Mouse (Mus musculus) neural tube, embryonic 11.5 days (tissue): ENCODE measurements around the gene Cct6b. TPM values are rescaled to one million over a fixed set of nuclear protein-coding genes. Genes with fewer than 3 reads are reported as not detected.

Experiments used
- ATAC-seq: fragments of 200-750 bp; cut with Nextera tagmentation; 2 replicates; pipeline ENCODE4 v1.8.0; 2017; ENCODE audit warnings: moderate number of reproducible peaks, mild to moderate bottlenecking, moderate TSS enrichment, moderate library complexity; ENCODE audit not compliant: insufficient read depth, low FRiP score, low TSS enrichment
- DNase-seq: peaks from one replicate; pipeline ENCODE4 v3.0.0-alpha.2; 2015; ENCODE audit warnings: low spot score
- H3K27ac ChIP-seq: fragments of 300-500 bp; sonication (generic); 2 replicates; pipeline ENCODE4 v1.5.1; 2014; ENCODE audit warnings: low read depth, mild to moderate bottlenecking, low read length
- H3K27me3 ChIP-seq: fragments of 300-500 bp; sonication (generic); 2 replicates; pipeline ENCODE4 v1.6.1; 2014; ENCODE audit warnings: mild to moderate bottlenecking, low read length, mixed read lengths; ENCODE audit not compliant: control insufficient read depth, insufficient read depth
- H3K36me3 ChIP-seq: fragments of 300-500 bp; sonication (generic); 2 replicates; pipeline ENCODE4 v1.6.1; 2014; ENCODE audit warnings: mild to moderate bottlenecking, low read length, moderate library complexity, mixed read lengths; ENCODE audit not compliant: control insufficient read depth, insufficient read depth
- H3K4me1 ChIP-seq: fragments of 300-500 bp; sonication (generic); 2 replicates; pipeline ENCODE4 v1.6.1; 2014; ENCODE audit warnings: low read length, mixed read lengths; ENCODE audit not compliant: control insufficient read depth, insufficient read depth
- H3K4me2 ChIP-seq: fragments of 300-500 bp; sonication (generic); 2 replicates; pipeline ENCODE4 v1.6.1; 2014; ENCODE audit warnings: low read depth, mild to moderate bottlenecking, moderate library complexity
- H3K4me3 ChIP-seq: fragments of 300-500 bp; sonication (generic); 2 replicates; pipeline ENCODE4 v1.5.1; 2014; ENCODE audit warnings: low read depth, low read length
- H3K9ac ChIP-seq: fragments of 300-500 bp; sonication (generic); 2 replicates; pipeline ENCODE4 v1.6.1; 2014; ENCODE audit warnings: mild to moderate bottlenecking, low read length
- H3K9me3 ChIP-seq: fragments of 300-500 bp; sonication (generic); 2 replicates; pipeline ENCODE4 v1.6.1; 2016; ENCODE audit warnings: low read length; ENCODE audit not compliant: control insufficient read depth
- WGBS: fragments of 180-500 bp; shearing (Covaris S2); extraction: QIAGEN DNeasy Blood & Tissue Kit; methylation state at CpG from one replicate; pipeline ENCODE4 v1.1.7; 2014; 5-methylcytosine and 5-hydroxymethylcytosine counted together
- polyA plus RNA-seq: library from polyadenylated mRNA; unstranded; fragments of >200 nt; fragmentation: Nextera tagmentation; extraction: Ambion mirVana; gene quantifications from 2 replicates; pipeline ENCODE4 v1.2.1, GENCODE M21; 2014

The Cct6b gene
- polyA plus RNA-seq, 1 experiment from 2014 or later: 0.29 TPM

GRCm38 (mm10) chr11:82690476-82690875 lies 73.6 kb downstream of the Cct6b start:
- Histone ChIP-seq H3K4me2 (no peak overlapping the region), H3K4me3 (no peak overlapping the region), H3K9ac (no peak overlapping the region), H3K27me3 (no peaks in the 10 kb centered on the region), H3K36me3 (no peaks in the 10 kb centered on the region), H3K27ac (no peak overlapping the region), H3K4me1 (no peaks in the 10 kb centered on the region), H3K9me3 (no peaks in the 10 kb centered on the region)
- DNase-seq (no peak), ATAC-seq (no peak)
- WGBS: 31% methylated on average over 5 of the region's 5 CpGs

GRCm38 (mm10) chr11:82687668-82688067 lies 76.5 kb downstream of the Cct6b start:
- Histone ChIP-seq H3K9ac (no peak overlapping the region), H3K36me3 (no peaks in the 10 kb centered on the region), H3K4me3 (no peak overlapping the region), H3K27me3 (no peaks in the 10 kb centered on the region), H3K9me3 (no peaks in the 10 kb centered on the region), H3K4me2 (no peak overlapping the region), H3K4me1 (no peaks in the 10 kb centered on the region), H3K27ac (no peak overlapping the region)
- DNase-seq (no peak), ATAC-seq (no peak)

DNA sequence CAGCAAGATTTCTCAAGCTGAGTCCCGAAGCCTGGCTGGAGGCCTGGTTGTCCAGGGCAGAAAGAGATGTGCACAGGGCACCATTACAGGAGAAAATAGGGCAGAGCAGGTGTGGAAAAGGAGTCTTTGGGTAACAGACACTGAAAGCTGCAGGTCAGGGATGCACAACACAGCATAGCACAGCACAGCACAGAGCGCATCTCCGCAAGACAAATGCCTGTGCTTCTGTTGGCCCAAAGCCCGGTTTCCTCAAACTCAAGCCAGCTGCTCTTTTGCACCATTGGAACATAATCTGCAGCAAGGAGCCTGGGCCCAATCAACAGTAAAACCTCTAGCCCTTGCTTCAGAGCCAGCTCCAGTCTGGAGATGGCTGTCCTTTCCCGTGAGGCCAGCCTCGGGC lies 79.4 kb downstream of the Cct6b start:
- ATAC-seq (no peak), DNase-seq (no peak)
- Histone ChIP-seq H3K4me3 (no peak overlapping the region), H3K27me3 (no peaks in the 10 kb centered on the region), H3K4me1 (no peaks in the 10 kb centered on the region), H3K27ac (no peak overlapping the region), H3K4me2 (no peak overlapping the region), H3K36me3 (no peaks in the 10 kb centered on the region), H3K9ac (no peak overlapping the region), H3K9me3 (no peaks in the 10 kb centered on the region)
- WGBS: 92% methylated on average over 6 of the region's 6 CpGs

GRCm38 (mm10) chr11:82683765-82684505 lies 80.2 kb downstream of the Cct6b start:
- no peak overlapping the region for H3K4me3 ChIP-seq
- no peaks in the 10 kb centered on the region for H3K36me3 ChIP-seq
- no peaks in the 10 kb centered on the region for H3K9me3 ChIP-seq
- no peak overlapping the region for H3K27ac ChIP-seq
- no peaks in the 10 kb centered on the region for H3K27me3 ChIP-seq
- no peak for ATAC-seq
- WGBS: 49% methylated on average over 12 of the region's 12 CpGs
- H3K9ac ChIP-seq: no peak overlapping the region
- H3K4me1 ChIP-seq: no peaks in the 10 kb centered on the region
- H3K4me2 ChIP-seq: no peak overlapping the region
- DNase-seq: peak; percentile 58

DNA sequence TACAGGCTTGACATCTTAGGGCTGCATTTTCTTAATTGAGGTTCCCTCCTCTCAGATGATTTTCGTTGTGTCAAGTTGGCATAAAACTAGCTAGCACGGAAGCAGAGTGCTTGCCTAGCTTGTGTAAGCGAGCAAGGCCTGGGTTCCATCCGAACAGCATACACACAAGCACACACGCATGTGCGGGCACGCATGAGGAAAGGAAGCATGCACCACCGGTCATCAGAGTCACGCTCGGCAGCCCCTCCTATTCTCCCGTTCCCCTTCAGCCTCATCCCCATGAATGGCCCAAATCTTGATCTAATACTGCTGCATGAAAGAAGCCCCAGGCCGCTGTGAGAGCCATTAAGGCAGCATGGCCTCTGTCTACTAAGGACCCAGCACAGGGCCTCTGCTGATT lies 85.6 kb downstream of the Cct6b start:
- H3K4me1 ChIP-seq: no peaks in the 10 kb centered on the region
- ATAC-seq (no peak), DNase-seq (no peak)
- H3K9me3 ChIP-seq: no peaks in the 10 kb centered on the region
- no peaks in the 10 kb centered on the region for H3K36me3 ChIP-seq
- no peak overlapping the region for H3K9ac ChIP-seq
- no peak overlapping the region for H3K27ac ChIP-seq
- H3K4me2 ChIP-seq: no peak overlapping the region
- no peak overlapping the region for H3K4me3 ChIP-seq
- H3K27me3 ChIP-seq: no peaks in the 10 kb centered on the region
- WGBS: 85% methylated on average over 12 of the region's 12 CpGs

Other genes starting within 250 kb of the Cct6b start
- 34.7 and 38.2 TPM in 2 replicates for gene Zfp830, start within 50 bp of the Cct6b start, polyA plus RNA-seq
- 50.4 and 52.9 TPM in 2 replicates for gene Lig3, start 16.8 kb upstream of the Cct6b start, polyA plus RNA-seq
- gene Rffl, start 106.9 kb upstream of the Cct6b start, polyA plus RNA-seq: 10.2 and 11.9 TPM in 2 replicates
- 14.8 and 17.9 TPM in 2 replicates for gene Rad51d, start 126.3 kb upstream of the Cct6b start, polyA plus RNA-seq
- 0.13 and 0.39 TPM in 2 replicates for gene Fndc8, start 127.8 kb upstream of the Cct6b start, polyA plus RNA-seq
- 28.8 and 29.9 TPM in 2 replicates for gene Nle1, start 144.1 kb upstream of the Cct6b start, polyA plus RNA-seq
- gene Unc45b, start 146.2 kb upstream of the Cct6b start, polyA plus RNA-seq: 7.5 and 8.3 TPM in 2 replicates
- 0.74 and 0.86 TPM in 2 replicates for gene Slfn5, start 187.0 kb upstream of the Cct6b start, polyA plus RNA-seq
- 7.2 and 9.8 TPM in 2 replicates for gene Slfn9, start 227.5 kb upstream of the Cct6b start, polyA plus RNA-seq